Mouse (Mus musculus) spleen, postnatal 36 days (tissue): ENCODE measurements around the gene Mc1r.
"Not testable (repeated sequence)": the region's sequence is repeated elsewhere in the genome, so short reads cannot be mapped to it uniquely, and the experiment has no call there.

Source experiments
- DNase-seq, 2 experiments: peaks; one replicate each; pipeline ENCODE4 v3.0.0; 2022; ENCODE audit warnings: low spot score in 2 of 2, mixed read lengths in 1 of 2

Mc1r gene

GRCm38 (mm10) chr8:123431616-123432365, 24.9 kb downstream of the Mc1r start:
- DNase-seq, result no peak

- DNase-seq, result no peak
These were observed 25.5 kb downstream of the Mc1r start for GRCm38 (mm10) chr8:123432381-123432780.

GRCm38 (mm10) chr8:123433241-123433974, 26.5 kb downstream of the Mc1r start:
- not testable (repeated sequence) for DNase-seq

- no peak for DNase-seq
These were observed 34.9 kb downstream of the Mc1r start for GRCm38 (mm10) chr8:123441788-123442187.

GRCm38 (mm10) chr8:123442351-123442750, 35.4 kb downstream of the Mc1r start:
- no peak for DNase-seq

- peak; percentile 86 to 87 for DNase-seq
These were observed 36.1 kb downstream of the Mc1r start for GRCm38 (mm10) chr8:123442871-123443575.

- no peak for DNase-seq
These were observed 36.6 kb downstream of the Mc1r start for GRCm38 (mm10) chr8:123443576-123443921.

GRCm38 (mm10) chr8:123444131-123444530, 37.2 kb downstream of the Mc1r start:
- DNase-seq, result no peak

GRCm38 (mm10) chr8:123445981-123446380, 39.1 kb downstream of the Mc1r start:
- DNase-seq, result no peak

GRCm38 (mm10) chr8:123446799-123447198, 39.9 kb downstream of the Mc1r start:
- no peak for DNase-seq

GRCm38 (mm10) chr8:123450783-123451182, 43.9 kb downstream of the Mc1r start:
- no peak for DNase-seq

- not testable (repeated sequence) for DNase-seq
These were observed 44.8 kb downstream of the Mc1r start for GRCm38 (mm10) chr8:123451747-123452146.

GRCm38 (mm10) chr8:123452149-123452548, 45.2 kb downstream of the Mc1r start:
- DNase-seq, result no peak

- no peak for DNase-seq
These were observed 46.4 kb downstream of the Mc1r start for GRCm38 (mm10) chr8:123453291-123453690.

- DNase-seq, result no peak
These were observed 47.0 kb downstream of the Mc1r start for GRCm38 (mm10) chr8:123453951-123454350.

- DNase-seq, result no peak
These were observed 47.7 kb downstream of the Mc1r start for GRCm38 (mm10) chr8:123454559-123454958.
